Mouse (Mus musculus): ENCODE results near the gene Ina. TPM values are rescaled to one million over a fixed set of nuclear protein-coding genes. Genes with fewer than 3 reads are reported as not detected.
A peak's percentile ranks its signal among the peaks of the same experiment; 100 is the strongest.

Gene Ina
- total and polyA plus RNA-seq, 2 experiments from 2014 or later, result not detected

DNA sequence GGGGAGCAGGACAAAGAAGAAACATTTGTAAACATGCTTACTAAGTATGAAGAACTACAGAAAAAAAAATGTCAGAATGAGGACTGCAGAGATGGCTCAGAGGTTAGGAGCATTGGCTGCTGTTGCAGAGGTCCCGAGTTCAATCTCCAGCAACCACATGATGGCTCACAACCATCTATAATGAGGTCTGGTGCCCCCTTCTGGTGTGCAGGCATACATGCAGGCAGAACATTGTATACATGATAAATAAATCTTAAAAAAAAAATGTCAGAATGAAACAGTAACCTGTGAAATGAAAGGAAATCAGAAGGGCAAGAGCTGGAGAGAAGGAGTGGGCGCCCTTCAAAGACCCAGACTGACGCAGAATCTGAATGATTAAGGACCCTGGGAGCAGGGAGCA, 51.4 kb downstream of the Ina start:
- H3K9ac ChIP-seq (replicated peaks; ENCODE audit: low read depth, low read length), result no peak overlapping the region
- ATAC-seq (ENCODE audit: insufficient read depth, low read depth), result no peak
- DNase-seq (ENCODE audit: low spot score), result no peak
- WGBS, result 87% methylated on average over 3 of the region's 3 CpGs
- peaks cover 5% of the 10 kb centered on the region; the same call in 1 of the 2 replicates for H3K36me3 ChIP-seq (replicated peaks; ENCODE audit: control insufficient read depth, insufficient read depth, low read length)
- no peak overlapping the region for H3K4me2 ChIP-seq (ENCODE audit: low read depth, low read length)
- no peak overlapping the region for H3K27ac ChIP-seq (ENCODE audit: low read depth)
- 0 out of 2 replicates have a peak, but pooled peaks cover 10% of the 10 kb centered on the region for H3K4me1 ChIP-seq (ENCODE audit: control insufficient read depth, insufficient read depth)
- no peak for TF ChIP-seq CTCF (IDR thresholded peaks at IDR 0.05; ENCODE audit: low read depth)
- TF ChIP-seq EP300 (IDR thresholded peaks at IDR 0.05; ENCODE audit: low read depth), result no peak
- no peak overlapping the region for H3K4me3 ChIP-seq (ENCODE audit: low read depth, low read length)
- no peaks in the 10 kb centered on the region for H3K27me3 ChIP-seq (ENCODE audit: control insufficient read depth, insufficient read depth, low read length)
- no peaks in the 10 kb centered on the region for H3K9me3 ChIP-seq (replicated peaks; ENCODE audit: control insufficient read depth, low read length)

DNA sequence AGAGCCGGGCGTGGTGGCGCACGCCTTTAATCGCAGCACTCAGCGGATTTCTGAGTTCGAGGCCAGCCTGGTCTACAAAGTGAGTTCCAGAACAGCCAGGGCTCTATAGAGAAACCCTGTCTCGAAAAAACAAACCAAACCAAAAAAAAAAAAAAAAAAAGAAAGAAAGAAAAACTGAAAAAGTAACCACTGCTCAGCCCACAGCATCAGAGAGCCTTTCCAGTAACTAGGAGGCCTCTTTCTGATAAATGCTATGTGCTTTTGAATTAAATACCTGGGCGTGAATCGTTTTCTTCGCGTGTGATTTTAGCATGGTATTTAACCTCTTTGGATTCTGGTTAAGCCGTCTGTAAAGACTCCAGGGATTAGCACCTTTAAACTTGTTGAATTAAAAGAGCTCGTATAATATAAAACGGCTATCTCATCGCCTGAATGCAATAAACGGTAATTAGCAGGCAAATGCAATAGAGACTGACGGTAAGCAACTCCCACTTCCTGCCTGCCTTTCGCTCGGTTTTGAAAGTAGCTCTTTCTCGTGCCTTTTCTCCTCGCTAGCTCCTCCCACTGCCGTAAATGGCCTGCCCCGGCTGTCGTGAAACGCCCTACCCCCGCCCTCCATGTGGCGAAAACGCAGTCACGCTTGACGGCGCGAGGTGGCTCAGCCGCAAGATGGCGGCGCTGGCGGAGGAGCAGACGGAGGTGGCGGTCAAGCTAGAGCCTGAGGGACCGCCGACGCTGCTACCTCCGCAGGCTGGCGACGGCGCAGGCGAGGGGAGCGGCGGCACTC, 52.8 kb downstream of the Ina start, which contains the start of gene Taf5:
Gene Taf5, plus strand, starts transcription at position 651 of the 787 bp plus-strand sequence.
- TF ChIP-seq CTCF (IDR thresholded peaks at IDR 0.05; ENCODE audit: low read depth) (peak; percentile 10; the same call in 1 of the 2 replicates), EP300 (IDR thresholded peaks at IDR 0.05; ENCODE audit: low read depth) (no peak)
- Histone ChIP-seq H3K9ac (replicated peaks; ENCODE audit: low read depth, low read length) (peak within 1 kb of the TSS; percentile 98), H3K27me3 (ENCODE audit: control insufficient read depth, insufficient read depth, low read length) (no peaks in the 10 kb centered on the region), H3K4me3 (ENCODE audit: low read depth, low read length) (peak within 1 kb of the TSS; percentile 100), H3K4me2 (ENCODE audit: low read depth, low read length) (peak within 1 kb of the TSS; percentile 80), H3K36me3 (replicated peaks; ENCODE audit: control insufficient read depth, insufficient read depth, low read length) (peaks cover 19% of the 10 kb centered on the region), H3K4me1 (ENCODE audit: control insufficient read depth, insufficient read depth) (0 out of 2 replicates have a peak, but pooled peaks cover 10% of the 10 kb centered on the region), H3K9me3 (replicated peaks; ENCODE audit: control insufficient read depth, low read length) (no peaks in the 10 kb centered on the region), H3K27ac (ENCODE audit: low read depth) (peak within 1 kb of the TSS; percentile 91)
- 9% methylated on average over 49 of the region's 49 CpGs for WGBS
- DNase-seq (ENCODE audit: low spot score) (peak; percentile 97), ATAC-seq (ENCODE audit: insufficient read depth, low read depth) (peak; percentile 77)

DNA sequence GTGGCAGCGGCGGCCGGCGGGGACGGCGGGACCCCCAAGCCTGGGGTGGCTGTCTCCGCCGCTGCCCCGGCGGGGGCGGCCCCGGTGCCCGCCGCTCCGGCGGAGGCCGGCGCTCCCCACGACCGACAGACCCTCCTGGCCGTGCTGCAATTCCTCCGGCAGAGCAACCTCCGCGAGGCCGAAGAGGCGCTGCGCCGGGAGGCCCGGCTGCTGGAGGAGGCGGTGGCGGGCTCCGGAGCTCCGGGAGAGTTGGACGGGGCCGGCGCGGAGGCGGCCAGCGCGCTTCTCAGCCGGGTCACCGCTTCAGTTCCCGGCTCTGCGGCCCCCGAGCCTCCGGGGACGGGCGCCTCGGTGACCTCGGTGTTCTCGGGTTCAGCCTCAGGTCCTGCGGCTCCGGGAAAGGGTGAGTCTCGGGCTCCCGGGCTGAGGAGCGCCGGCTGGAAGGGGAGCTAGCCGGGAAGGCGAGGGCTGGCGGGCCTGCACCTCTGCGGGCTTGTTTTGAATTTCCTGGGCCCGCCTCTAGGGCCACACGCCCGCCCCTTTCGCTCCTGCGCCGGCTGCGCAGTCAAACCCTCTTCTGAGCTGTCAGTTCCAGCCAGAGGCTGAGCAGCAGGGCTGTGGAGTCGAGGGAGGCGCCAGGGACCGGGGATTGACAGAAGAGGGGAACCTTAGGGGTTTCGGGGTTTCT, 53.6 kb downstream of the Ina start:
- under 1% methylated on average over 37 of the region's 72 CpGs for WGBS
- Histone ChIP-seq H3K4me1 (ENCODE audit: control insufficient read depth, insufficient read depth) (0 out of 2 replicates have a peak, but pooled peaks cover 10% of the 10 kb centered on the region), H3K4me3 (ENCODE audit: low read depth, low read length) (peak overlapping the region; percentile 100), H3K27ac (ENCODE audit: low read depth) (peak overlapping the region; percentile 91), H3K36me3 (replicated peaks; ENCODE audit: control insufficient read depth, insufficient read depth, low read length) (peaks cover 26% of the 10 kb centered on the region), H3K27me3 (ENCODE audit: control insufficient read depth, insufficient read depth, low read length) (no peaks in the 10 kb centered on the region), H3K9me3 (replicated peaks; ENCODE audit: control insufficient read depth, low read length) (no peaks in the 10 kb centered on the region), H3K9ac (replicated peaks; ENCODE audit: low read depth, low read length) (peak overlapping the region; percentile 98), H3K4me2 (ENCODE audit: low read depth, low read length) (peak overlapping the region; percentile 80)
- peak; percentile 96 for ATAC-seq (ENCODE audit: insufficient read depth, low read depth)
- peak; percentile 90 for DNase-seq (ENCODE audit: low spot score)
- TF ChIP-seq CTCF (IDR thresholded peaks at IDR 0.05; ENCODE audit: low read depth) (no peak), EP300 (IDR thresholded peaks at IDR 0.05; ENCODE audit: low read depth) (no peak)

Other genes starting within 250 kb of the Ina start
- gene Nt5c2, start 455 bp downstream of the Ina start, total RNA-seq (2014; rRNA removed; ENCODE audit: low replicate concordance), result 33.9 and 48.1 TPM in 2 replicates
- gene Nt5c2, start 455 bp downstream of the Ina start, polyA plus RNA-seq (2015; fragmentation: Nextera tagmentation; extraction: Ambion mirVana), result 92.7 and 111 TPM in 2 replicates
- gene Pcgf6, start 36.2 kb downstream of the Ina start, total RNA-seq (2014; rRNA removed; ENCODE audit: low replicate concordance), result 3.3 and 4.3 TPM in 2 replicates
- 4.1 and 4.2 TPM in 2 replicates for gene Pcgf6, start 36.2 kb downstream of the Ina start, polyA plus RNA-seq (2015; fragmentation: Nextera tagmentation; extraction: Ambion mirVana)
- 5.1 and 7.0 TPM in 2 replicates for gene Taf5, start 53.0 kb downstream of the Ina start, total RNA-seq (2014; rRNA removed; ENCODE audit: low replicate concordance)
- gene Taf5, start 53.0 kb downstream of the Ina start, polyA plus RNA-seq (2015; fragmentation: Nextera tagmentation; extraction: Ambion mirVana), result 1.2 and 1.5 TPM in 2 replicates
- 1,537 and 1,673 TPM in 2 replicates for gene Usmg5, start 75.9 kb downstream of the Ina start, total RNA-seq (2014; rRNA removed; ENCODE audit: low replicate concordance)
- gene Usmg5, start 75.9 kb downstream of the Ina start, polyA plus RNA-seq (2015; fragmentation: Nextera tagmentation; extraction: Ambion mirVana), result 5,899 and 6,150 TPM in 2 replicates
- gene Pdcd11, start 76.1 kb downstream of the Ina start, total RNA-seq (2014; rRNA removed; ENCODE audit: low replicate concordance), result 7.7 and 8.8 TPM in 2 replicates
- 3.2 and 4.0 TPM in 2 replicates for gene Pdcd11, start 76.1 kb downstream of the Ina start, polyA plus RNA-seq (2015; fragmentation: Nextera tagmentation; extraction: Ambion mirVana)
- 2.4 and 6.8 TPM in 2 replicates for gene Calhm2, start 123.6 kb downstream of the Ina start, total RNA-seq (2014; rRNA removed; ENCODE audit: low replicate concordance)
- gene Calhm2, start 123.6 kb downstream of the Ina start, polyA plus RNA-seq (2015; fragmentation: Nextera tagmentation; extraction: Ambion mirVana), result 3.1 and 3.5 TPM in 2 replicates
- not detected in 2 replicates for gene Calhm1, start 129.6 kb downstream of the Ina start, total RNA-seq (2014; rRNA removed; ENCODE audit: low replicate concordance)
- gene Calhm1, start 129.6 kb downstream of the Ina start, polyA plus RNA-seq (2015; fragmentation: Nextera tagmentation; extraction: Ambion mirVana), result not detected in 2 replicates
- gene Calhm3, start 143.1 kb downstream of the Ina start, total RNA-seq (2014; rRNA removed; ENCODE audit: low replicate concordance), result not detected in 2 replicates
- gene Calhm3, start 143.1 kb downstream of the Ina start, polyA plus RNA-seq (2015; fragmentation: Nextera tagmentation; extraction: Ambion mirVana), result not detected in 2 replicates
- 0.77 and 1.8 TPM in 2 replicates for gene Neurl1a, start 164.1 kb downstream of the Ina start, total RNA-seq (2014; rRNA removed; ENCODE audit: low replicate concordance)
- 0.27 and 0.54 TPM in 2 replicates for gene Neurl1a, start 164.1 kb downstream of the Ina start, polyA plus RNA-seq (2015; fragmentation: Nextera tagmentation; extraction: Ambion mirVana)